Mouse (Mus musculus) midbrain, postnatal 0 days (tissue): Measurements from ENCODE around the gene Gapdh. TPM values are rescaled to one million over a fixed set of nuclear protein-coding genes. Genes with fewer than 3 reads are reported as not detected.
A peak's percentile ranks its signal among the peaks of the same experiment; 100 is the strongest.

Source experiments
- ATAC-seq: fragments of 200-750 bp; cut with Nextera tagmentation; 2 replicates; pipeline ENCODE4 v1.8.0; 2017; ENCODE audit warnings: moderate number of reproducible peaks, mild to moderate bottlenecking, moderate TSS enrichment, moderate library complexity; ENCODE audit not compliant: low FRiP score
- DNase-seq: peaks from one replicate; pipeline ENCODE4 v3.0.0-alpha.2; 2015; ENCODE audit warnings: low spot score
- H3K27ac ChIP-seq: fragments of 300-500 bp; sonication (generic); 2 replicates; pipeline ENCODE4 v1.5.1; 2014; ENCODE audit warnings: low read depth, mild to moderate bottlenecking, low read length, mixed read lengths
- H3K27me3 ChIP-seq: fragments of 300-500 bp; sonication (generic); 2 replicates; pipeline ENCODE4 v1.6.1; 2014; ENCODE audit warnings: low read length, control low read depth, mixed read lengths; ENCODE audit not compliant: insufficient read depth
- H3K36me3 ChIP-seq: fragments of 300-500 bp; sonication (generic); 2 replicates; pipeline ENCODE4 v1.6.1; 2014; ENCODE audit warnings: low read length, control low read depth, mixed read lengths; ENCODE audit not compliant: insufficient read depth
- H3K4me1 ChIP-seq: fragments of 300-500 bp; sonication (generic); 2 replicates; pipeline ENCODE4 v1.6.1; 2014; ENCODE audit warnings: mild to moderate bottlenecking, control low read depth, antibody characterized with exemption, low read length, mixed read lengths; ENCODE audit not compliant: insufficient read depth
- H3K4me2 ChIP-seq: fragments of 300-500 bp; sonication (generic); 2 replicates; pipeline ENCODE4 v1.6.1; 2014; ENCODE audit warnings: low read depth, mild to moderate bottlenecking, low read length, mixed read lengths; ENCODE audit not compliant: poor library complexity, severe bottlenecking
- H3K4me3 ChIP-seq: fragments of 300-500 bp; sonication (generic); 2 replicates; pipeline ENCODE4 v1.5.1; 2014; ENCODE audit warnings: low read depth, mild to moderate bottlenecking, low read length, moderate library complexity
- H3K9ac ChIP-seq: fragments of 300-500 bp; sonication (generic); replicated peaks from 2 replicates; pipeline ENCODE4 v1.6.1; 2014; ENCODE audit warnings: mild to moderate bottlenecking, low read length, moderate library complexity, mixed read lengths; ENCODE audit not compliant: poor library complexity, severe bottlenecking
- H3K9me3 ChIP-seq: fragments of 300-500 bp; sonication (generic); 2 replicates; pipeline ENCODE4 v1.6.1; 2016; ENCODE audit warnings: low read length, control low read depth
- CTCF ChIP-seq: IDR thresholded peaks from 2 replicates; pipeline ENCODE4 v1.5.1; 2016; ENCODE audit warnings: antibody characterized with exemption, mild to moderate bottlenecking
- WGBS: fragments of 180-500 bp; shearing (Covaris S2); extraction: QIAGEN DNeasy Blood & Tissue Kit; methylation state at CpG from one replicate; pipeline ENCODE4 v1.1.7; 2014; 5-methylcytosine and 5-hydroxymethylcytosine counted together
- polyA plus RNA-seq: library from polyadenylated mRNA; unstranded; fragments of >200 nt; fragmentation: Nextera tagmentation; extraction: Ambion mirVana; gene quantifications from 2 replicates; pipeline ENCODE4 v1.2.1, GENCODE M21; 2015
- total RNA-seq: library from RNA; depleted of rRNA; stranded (reverse); fragments of >200 nt; gene quantifications from 2 replicates; pipeline ENCODE4 v1.2.3, GENCODE M21; 2014

Gapdh gene
- total and polyA plus RNA-seq, 2 experiments from 2014 or later: 1,705 to 3,049 TPM

- TF ChIP-seq CTCF: no peak
- H3K27ac ChIP-seq: no peak overlapping the region; the same call in 1 of the 2 replicates
- no peak overlapping the region for H3K9ac ChIP-seq
Measured at GRCm38 (mm10) chr6:125149569-125149950, 16.7 kb downstream of the Gapdh start.

GRCm38 (mm10) chr6:125148926-125149568 lies 17.2 kb downstream of the Gapdh start:
- ATAC-seq (no peak), DNase-seq (peak; percentile 65)
- Histone ChIP-seq H3K27ac (peak overlapping the region; percentile 43), H3K9ac (no peak overlapping the region), H3K9me3 (no peaks in the 10 kb centered on the region), H3K4me1 (peaks cover 25% of the 10 kb centered on the region; the same call in 1 of the 2 replicates), H3K4me3 (no peak overlapping the region), H3K4me2 (peak overlapping the region; percentile 18; the same call in 1 of the 2 replicates), H3K36me3 (peaks cover 21% of the 10 kb centered on the region), H3K27me3 (no peaks in the 10 kb centered on the region)
- TF ChIP-seq CTCF: no peak
- 74% methylated on average over 16 of the region's 16 CpGs for WGBS

More at GRCm38 (mm10) chr6:125149569-125149950, 16.7 kb downstream of the Gapdh start:
- ATAC-seq: no peak
- Histone ChIP-seq H3K4me1 (peaks cover 24% of the 10 kb centered on the region; the same call in 1 of the 2 replicates), H3K4me3 (no peak overlapping the region), H3K27me3 (no peaks in the 10 kb centered on the region), H3K9me3 (no peaks in the 10 kb centered on the region), H3K36me3 (peaks cover 22% of the 10 kb centered on the region), H3K4me2 (no peak overlapping the region)
- 60% methylated on average over 7 of the region's 7 CpGs for WGBS
- DNase-seq: no peak

- Histone ChIP-seq H3K27me3 (no peaks in the 10 kb centered on the region), H3K4me3 (no peak overlapping the region), H3K4me1 (peaks cover 25% of the 10 kb centered on the region; the same call in 1 of the 2 replicates), H3K36me3 (peaks cover 15% of the 10 kb centered on the region), H3K9me3 (no peaks in the 10 kb centered on the region), H3K9ac (peak overlapping the region; percentile 95; the same call in 1 of the 2 replicates), H3K4me2 (peak overlapping the region; percentile 18; the same call in 1 of the 2 replicates), H3K27ac (peak overlapping the region; percentile 43; the same call in 1 of the 2 replicates)
- 63% methylated on average over 18 of the region's 18 CpGs for WGBS
- ATAC-seq: no peak
- DNase-seq: no peak
- no peak for TF ChIP-seq CTCF
Measured at GRCm38 (mm10) chr6:125148251-125148925, 17.9 kb downstream of the Gapdh start.

GRCm38 (mm10) chr6:125147329-125147728 lies 18.9 kb downstream of the Gapdh start:
- peak overlapping the region; percentile 5; the same call in 1 of the 2 replicates for H3K4me3 ChIP-seq
- H3K9me3 ChIP-seq: no peaks in the 10 kb centered on the region
- peaks cover 25% of the 10 kb centered on the region; the same call in 1 of the 2 replicates for H3K4me1 ChIP-seq
- ATAC-seq (no peak), DNase-seq (no peak)
- WGBS: 54% methylated on average over 10 of the region's 10 CpGs
- H3K9ac ChIP-seq: peak overlapping the region; percentile 95; the same call in 1 of the 2 replicates
- peak overlapping the region; percentile 98 for H3K4me2 ChIP-seq
- H3K36me3 ChIP-seq: peaks cover 7% of the 10 kb centered on the region
- H3K27ac ChIP-seq: no peak overlapping the region
- no peaks in the 10 kb centered on the region for H3K27me3 ChIP-seq
- no peak for TF ChIP-seq CTCF

- Histone ChIP-seq H3K4me3 (peak overlapping the region; percentile 77; the same call in 1 of the 2 replicates), H3K36me3 (0 out of 2 replicates have a peak, but pooled peaks cover 7% of the 10 kb centered on the region), H3K4me2 (peak overlapping the region; percentile 98), H3K4me1 (peaks cover 25% of the 10 kb centered on the region; the same call in 1 of the 2 replicates), H3K27ac (no peak overlapping the region), H3K9ac (peak overlapping the region; percentile 95; the same call in 1 of the 2 replicates), H3K27me3 (no peaks in the 10 kb centered on the region), H3K9me3 (no peaks in the 10 kb centered on the region)
- ATAC-seq: no peak
- peak; percentile 53 for DNase-seq
- TF ChIP-seq CTCF: no peak
- 71% methylated on average over 4 of the region's 4 CpGs for WGBS
Measured at GRCm38 (mm10) chr6:125146797-125147196, 19.5 kb downstream of the Gapdh start.
